Mouse (Mus musculus) lung, adult 2 months (tissue): ENCODE measurements around the gene Fam102a.

ENCODE experiments used
- CTCF ChIP-seq: fragments of 200-500 bp; IDR thresholded peaks from 2 replicates; pipeline ENCODE4 v1.5.1; 2011; ENCODE audit warnings: mild to moderate bottlenecking, low read length, control low read depth; ENCODE audit not compliant: insufficient read depth
- POLR2A ChIP-seq: fragments of 200-500 bp; IDR thresholded peaks from 2 replicates; pipeline ENCODE4 v1.6.1; 2011; ENCODE audit warnings: low read depth, mild to moderate bottlenecking, control low read depth, low read length, borderline replicate concordance; ENCODE audit errors: extremely low read depth

DNA sequence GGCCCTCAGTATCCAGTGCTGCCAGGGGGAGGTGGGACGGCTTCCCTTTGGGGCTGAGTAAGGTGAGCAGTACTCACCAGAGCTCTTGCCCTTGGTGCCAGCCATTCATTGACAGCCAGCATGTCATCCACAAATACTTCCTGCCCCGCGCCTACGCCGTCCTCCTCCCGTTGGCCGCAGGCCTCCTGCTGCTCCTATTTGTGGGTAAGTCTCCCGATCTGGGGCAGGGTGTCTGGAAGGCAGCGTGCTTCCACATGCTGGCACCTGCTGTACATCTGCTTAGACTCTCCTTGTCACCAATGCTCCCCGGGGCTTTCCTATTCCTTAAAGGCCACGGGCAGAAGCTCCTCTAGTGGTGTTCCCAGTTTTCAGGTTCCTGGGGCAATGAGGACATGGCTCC is 37.1 kb downstream of the Fam102a start:
- TF ChIP-seq POLR2A = no peak
- TF ChIP-seq CTCF = no peak
